Mouse (Mus musculus): ENCODE data around the gene Lcmt1. TPM values are rescaled to one million over a fixed set of nuclear protein-coding genes. Genes with fewer than 3 reads are reported as not detected.
A peak's percentile ranks its signal among the peaks of the same experiment; 100 is the strongest.

Lcmt1 gene
- 77.0 and 81.3 TPM in 2 replicates for polyA plus RNA-seq (2012; rRNA removed)

DNA sequence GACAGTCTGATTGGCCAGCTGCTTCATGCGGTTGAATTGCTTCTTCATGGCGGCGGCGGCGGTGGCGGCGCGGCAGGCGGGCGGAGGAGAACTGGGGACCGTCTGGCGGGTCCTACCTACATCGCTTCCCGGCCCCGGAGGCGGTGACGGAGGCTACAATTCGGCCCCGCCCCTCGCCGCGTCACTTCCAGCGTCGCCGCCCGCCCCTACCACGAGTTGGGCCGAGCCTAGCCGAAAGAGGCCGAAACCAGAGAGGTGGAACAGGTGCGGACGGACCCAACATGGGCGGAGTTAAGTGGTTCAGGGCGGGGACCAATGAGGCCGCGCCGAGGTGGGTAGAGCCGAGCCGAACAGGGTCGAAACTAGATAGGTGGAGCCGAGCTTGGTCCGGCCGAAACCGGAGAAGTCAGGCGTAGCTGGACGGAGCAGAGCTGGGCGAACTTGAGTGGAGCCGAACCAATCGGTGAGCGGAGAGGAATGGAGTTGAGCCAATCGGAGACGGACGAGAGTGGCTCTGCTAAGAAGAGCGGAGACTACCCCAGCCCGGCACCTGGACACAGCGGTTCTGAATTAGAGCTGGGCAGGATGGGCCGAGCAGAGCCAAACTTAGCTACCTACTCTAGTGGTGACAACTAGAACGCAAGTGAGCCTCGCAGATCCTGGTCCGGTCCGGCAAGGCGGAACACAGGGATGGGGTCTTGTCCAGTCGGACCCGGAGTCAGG, at the start of gene Lcmt1, which contains the start of gene Arhgap17:
Gene Lcmt1 (plus strand): TSS at position 26 of the 723 bp plus-strand sequence.
Gene Arhgap17 (minus strand): TSS at position 157 of the 723 bp plus-strand sequence.
- H3K4me3 ChIP-seq (replicated peaks; ENCODE audit: insufficient read depth, low read depth, low read length): peak within 1 kb of the TSS; percentile 54
- TF ChIP-seq CTCF (IDR thresholded peaks at IDR 0.05; ENCODE audit: borderline replicate concordance, insufficient read depth, low read depth, low read length) (no peak), POLR2A (IDR thresholded peaks at IDR 0.05; ENCODE audit: borderline replicate concordance, insufficient read depth, low read length) (peak; percentile 69; the same call in 1 of the 2 replicates)
- no peaks in the 10 kb centered on the region for H3K27me3 ChIP-seq (ENCODE audit: control insufficient read depth, insufficient read depth, low read length)
- peak within 1 kb of the TSS; percentile 18 for H3K27ac ChIP-seq (ENCODE audit: insufficient read depth, low read length)
- DNase-seq: peak; percentile 97 to 98
- peaks cover 20% of the 10 kb centered on the region for H3K4me1 ChIP-seq (ENCODE audit: control insufficient read depth, insufficient read depth, low read length)
- under 1% methylated on average over 64 of the region's 64 CpGs for WGBS

DNA sequence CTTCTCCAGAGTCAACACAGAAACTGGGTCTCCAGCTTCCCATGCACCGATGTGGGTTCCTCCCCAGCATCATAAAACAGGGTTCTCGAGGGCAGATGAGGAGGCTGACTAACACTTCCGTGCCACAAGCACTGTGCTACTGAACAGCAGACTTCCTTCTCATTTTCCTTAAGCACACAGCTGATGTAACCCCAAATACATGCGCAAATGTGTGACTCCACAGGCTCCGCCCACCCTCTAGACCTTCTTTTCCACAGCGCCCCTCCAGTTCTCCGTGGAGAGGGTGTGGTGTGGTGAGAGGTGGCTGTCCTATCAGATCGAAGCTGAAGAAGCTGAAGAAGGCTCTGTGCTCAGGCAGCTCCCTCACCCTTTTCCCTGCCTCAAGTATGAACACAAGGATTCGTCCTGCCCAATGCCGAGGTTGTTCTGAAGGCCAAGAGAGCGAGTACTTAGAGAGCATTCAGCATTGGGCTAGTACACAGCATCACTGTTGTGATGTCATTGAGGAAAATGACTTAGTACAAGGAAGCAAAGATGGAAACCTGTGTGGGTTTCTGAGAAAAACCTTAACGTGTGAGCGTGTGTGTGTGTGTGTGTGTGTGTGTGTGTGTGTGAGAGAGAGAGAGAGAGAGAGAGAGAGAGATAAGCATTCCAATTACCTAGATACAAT, 47.0 kb upstream of the Lcmt1 start:
- Histone ChIP-seq H3K27ac (ENCODE audit: insufficient read depth, low read length) (no peak overlapping the region), H3K27me3 (ENCODE audit: control insufficient read depth, insufficient read depth, low read length) (no peaks in the 10 kb centered on the region), H3K4me1 (ENCODE audit: control insufficient read depth, insufficient read depth, low read length) (peaks cover 13% of the 10 kb centered on the region), H3K4me3 (replicated peaks; ENCODE audit: insufficient read depth, low read depth, low read length) (no peak overlapping the region)
- WGBS: 85% methylated on average over 13 of the region's 13 CpGs
- no peak for DNase-seq
- TF ChIP-seq CTCF (IDR thresholded peaks at IDR 0.05; ENCODE audit: borderline replicate concordance, insufficient read depth, low read depth, low read length) (no peak), POLR2A (IDR thresholded peaks at IDR 0.05; ENCODE audit: borderline replicate concordance, insufficient read depth, low read length) (no peak)

DNA sequence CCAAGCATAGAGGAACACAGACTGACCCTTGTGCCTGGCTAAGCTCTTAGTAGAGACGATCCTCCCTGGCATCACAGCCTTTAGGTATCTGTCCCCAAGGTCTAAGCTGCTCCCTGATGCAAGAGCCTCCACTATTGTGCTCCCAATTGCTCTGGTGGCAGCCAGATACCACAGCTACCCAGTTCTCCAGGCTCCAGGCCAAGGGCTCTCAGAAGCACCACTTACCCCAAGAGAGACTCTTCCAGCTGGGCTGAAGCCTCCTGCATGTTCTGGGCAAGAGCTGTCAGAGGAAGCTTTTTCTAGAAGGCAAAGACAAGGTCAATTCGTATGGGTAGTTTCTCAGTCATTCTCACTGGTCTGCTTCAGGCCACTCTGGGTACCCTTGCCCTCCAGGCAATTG, 46.2 kb upstream of the Lcmt1 start:
- TF ChIP-seq CTCF (IDR thresholded peaks at IDR 0.05; ENCODE audit: borderline replicate concordance, insufficient read depth, low read depth, low read length) (no peak), POLR2A (IDR thresholded peaks at IDR 0.05; ENCODE audit: borderline replicate concordance, insufficient read depth, low read length) (no peak)
- WGBS: 77% methylated on average over 2 of the region's 2 CpGs
- H3K27ac ChIP-seq (ENCODE audit: insufficient read depth, low read length): no peak overlapping the region

GRCm38 (mm10) chr7:123324105-123324504, 45.5 kb upstream of the Lcmt1 start:
- Histone ChIP-seq H3K4me1 (ENCODE audit: control insufficient read depth, insufficient read depth, low read length) (peaks cover 16% of the 10 kb centered on the region), H3K27me3 (ENCODE audit: control insufficient read depth, insufficient read depth, low read length) (no peaks in the 10 kb centered on the region), H3K4me3 (replicated peaks; ENCODE audit: insufficient read depth, low read depth, low read length) (no peak overlapping the region), H3K27ac (ENCODE audit: insufficient read depth, low read length) (no peak overlapping the region)
- no peak for DNase-seq
- TF ChIP-seq CTCF (IDR thresholded peaks at IDR 0.05; ENCODE audit: borderline replicate concordance, insufficient read depth, low read depth, low read length) (no peak), POLR2A (IDR thresholded peaks at IDR 0.05; ENCODE audit: borderline replicate concordance, insufficient read depth, low read length) (no peak)
- WGBS: 93% methylated on average over 1 of the region's 1 CpGs

More for the DNA sequence above, 46.2 kb upstream of the Lcmt1 start:
- Histone ChIP-seq H3K4me1 (ENCODE audit: control insufficient read depth, insufficient read depth, low read length) (peaks cover 16% of the 10 kb centered on the region), H3K4me3 (replicated peaks; ENCODE audit: insufficient read depth, low read depth, low read length) (no peak overlapping the region), H3K27me3 (ENCODE audit: control insufficient read depth, insufficient read depth, low read length) (no peaks in the 10 kb centered on the region)
- no peak for DNase-seq

DNA sequence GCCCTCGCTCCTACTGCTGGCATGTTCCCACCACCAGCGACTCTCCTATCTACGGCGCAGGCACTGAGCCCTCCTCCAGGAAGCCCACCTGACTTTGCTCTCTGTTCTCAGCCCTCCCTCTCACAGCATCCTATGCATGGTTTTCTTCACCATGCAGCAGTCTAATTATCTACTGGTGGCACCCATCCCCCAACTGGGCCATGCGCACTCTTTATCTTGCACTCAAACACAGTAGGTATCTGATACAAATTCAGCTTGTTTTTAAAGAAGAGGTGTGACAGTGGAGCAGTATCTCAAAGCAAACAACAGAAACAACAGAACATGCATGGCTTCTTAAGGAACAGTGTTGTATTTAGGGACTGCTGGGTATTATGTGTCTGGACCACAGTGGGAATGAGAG, 43.5 kb upstream of the Lcmt1 start:
- Histone ChIP-seq H3K27me3 (ENCODE audit: control insufficient read depth, insufficient read depth, low read length) (no peaks in the 10 kb centered on the region), H3K4me3 (replicated peaks; ENCODE audit: insufficient read depth, low read depth, low read length) (no peak overlapping the region), H3K4me1 (ENCODE audit: control insufficient read depth, insufficient read depth, low read length) (peaks cover 24% of the 10 kb centered on the region), H3K27ac (ENCODE audit: insufficient read depth, low read length) (no peak overlapping the region)
- TF ChIP-seq CTCF (IDR thresholded peaks at IDR 0.05; ENCODE audit: borderline replicate concordance, insufficient read depth, low read depth, low read length): no peak
- no peak for TF ChIP-seq POLR2A (IDR thresholded peaks at IDR 0.05; ENCODE audit: borderline replicate concordance, insufficient read depth, low read length)
- no peak for DNase-seq
- 94% methylated on average over 5 of the region's 5 CpGs for WGBS

DNA sequence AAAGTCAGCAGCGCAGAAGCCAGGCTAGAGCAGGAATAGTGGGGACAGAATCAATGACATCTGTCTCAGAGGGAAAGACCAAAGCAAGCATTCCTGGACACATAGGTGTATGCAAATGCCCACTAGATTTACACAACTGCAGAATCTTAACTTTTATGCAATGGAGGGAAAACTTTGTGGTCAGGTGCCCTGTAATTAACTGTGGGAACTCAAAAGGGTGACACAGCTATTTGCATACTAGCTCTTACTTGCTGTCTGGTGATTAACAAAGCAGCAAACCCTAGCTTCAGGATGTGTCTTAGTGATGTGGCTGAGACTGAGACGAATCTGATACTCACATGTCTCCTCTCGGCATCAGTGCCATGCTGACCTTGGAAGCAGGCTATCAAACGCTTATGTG, 42.7 kb upstream of the Lcmt1 start:
- H3K27ac ChIP-seq (ENCODE audit: insufficient read depth, low read length): no peak overlapping the region
- WGBS: 90% methylated on average over 4 of the region's 4 CpGs
- DNase-seq: no peak

GRCm38 (mm10) chr7:123327909-123328308, 41.7 kb upstream of the Lcmt1 start:
- TF ChIP-seq CTCF (IDR thresholded peaks at IDR 0.05; ENCODE audit: borderline replicate concordance, insufficient read depth, low read depth, low read length) (no peak), POLR2A (IDR thresholded peaks at IDR 0.05; ENCODE audit: borderline replicate concordance, insufficient read depth, low read length) (no peak)
- Histone ChIP-seq H3K27me3 (ENCODE audit: control insufficient read depth, insufficient read depth, low read length) (no peaks in the 10 kb centered on the region), H3K4me1 (ENCODE audit: control insufficient read depth, insufficient read depth, low read length) (peaks cover 24% of the 10 kb centered on the region), H3K27ac (ENCODE audit: insufficient read depth, low read length) (no peak overlapping the region), H3K4me3 (replicated peaks; ENCODE audit: insufficient read depth, low read depth, low read length) (no peak overlapping the region)
- DNase-seq: no peak
- 73% methylated on average over 4 of the region's 4 CpGs for WGBS

More for the DNA sequence above, 42.7 kb upstream of the Lcmt1 start:
- no peak for TF ChIP-seq POLR2A (IDR thresholded peaks at IDR 0.05; ENCODE audit: borderline replicate concordance, insufficient read depth, low read length)
- TF ChIP-seq CTCF (IDR thresholded peaks at IDR 0.05; ENCODE audit: borderline replicate concordance, insufficient read depth, low read depth, low read length): no peak
- Histone ChIP-seq H3K4me3 (replicated peaks; ENCODE audit: insufficient read depth, low read depth, low read length) (no peak overlapping the region), H3K27me3 (ENCODE audit: control insufficient read depth, insufficient read depth, low read length) (no peaks in the 10 kb centered on the region), H3K4me1 (ENCODE audit: control insufficient read depth, insufficient read depth, low read length) (peaks cover 24% of the 10 kb centered on the region)

Measured in cerebellum, adult 2 months (tissue).